Mouse (Mus musculus): ENCODE results near the gene Hoxa6. TPM values are rescaled to one million over a fixed set of nuclear protein-coding genes. Genes with fewer than 3 reads are reported as not detected.
A peak's percentile ranks its signal among the peaks of the same experiment; 100 is the strongest.

The Hoxa6 gene
- total and polyA plus RNA-seq, 2 experiments, result not detected

- Histone ChIP-seq H3K27me3 (ENCODE audit: control insufficient read depth, insufficient read depth, low read length) (peaks cover 13% of the 10 kb centered on the region; the same call in 1 of the 2 replicates), H3K4me3 (ENCODE audit: insufficient read depth, low read depth, low read length) (peak overlapping the region; percentile 20; the same call in 1 of the 2 replicates), H3K79me2 (ENCODE audit: control insufficient read depth, insufficient read depth, low read length) (no peaks in the 10 kb centered on the region), H3K9ac (ENCODE audit: low read depth, low read length) (peak overlapping the region; percentile 47), H3K27ac (replicated peaks; ENCODE audit: insufficient read depth, low read depth, low read length) (peak overlapping the region; percentile 30), H3K36me3 (ENCODE audit: control insufficient read depth, insufficient read depth, low read length) (no peaks in the 10 kb centered on the region), H3K4me1 (ENCODE audit: control insufficient read depth, insufficient read depth, low read length) (no peaks in the 10 kb centered on the region; the same call in 1 of the 2 replicates)
- no peak for DNase-seq (ENCODE audit: extremely low read depth, low read depth, low spot score)
- no peak for TF ChIP-seq CTCF (IDR thresholded peaks at IDR 0.05; ENCODE audit: low read depth, low read length)
- no peak for TF ChIP-seq POLR2A (IDR thresholded peaks at IDR 0.05; ENCODE audit: extremely low read depth, insufficient read depth, low read length)
- 18% methylated on average over 16 of the region's 16 CpGs for WGBS
Observed at GRCm38 (mm10) chr6:52169499-52170165, 38.9 kb downstream of the Hoxa6 start.

- H3K4me3 ChIP-seq (ENCODE audit: insufficient read depth, low read depth, low read length), result peak overlapping the region; percentile 24; the same call in 1 of the 2 replicates
- peaks cover 19% of the 10 kb centered on the region; the same call in 1 of the 2 replicates for H3K27me3 ChIP-seq (ENCODE audit: control insufficient read depth, insufficient read depth, low read length)
- H3K36me3 ChIP-seq (ENCODE audit: control insufficient read depth, insufficient read depth, low read length), result no peaks in the 10 kb centered on the region
- no peak for TF ChIP-seq CTCF (IDR thresholded peaks at IDR 0.05; ENCODE audit: low read depth, low read length)
- TF ChIP-seq POLR2A (IDR thresholded peaks at IDR 0.05; ENCODE audit: extremely low read depth, insufficient read depth, low read length), result no peak
- no peaks in the 10 kb centered on the region for H3K79me2 ChIP-seq (ENCODE audit: control insufficient read depth, insufficient read depth, low read length)
- H3K4me1 ChIP-seq (ENCODE audit: control insufficient read depth, insufficient read depth, low read length), result no peaks in the 10 kb centered on the region; the same call in 1 of the 2 replicates
- peak overlapping the region; percentile 55; the same call in 1 of the 2 replicates for H3K9ac ChIP-seq (ENCODE audit: low read depth, low read length)
- no peak overlapping the region; the same call in 1 of the 2 replicates for H3K27ac ChIP-seq (replicated peaks; ENCODE audit: insufficient read depth, low read depth, low read length)
- DNase-seq (ENCODE audit: extremely low read depth, low read depth, low spot score), result no peak
- WGBS, result 7% methylated on average over 42 of the region's 42 CpGs
Observed at GRCm38 (mm10) chr6:52168191-52169055, 40.1 kb downstream of the Hoxa6 start.

- TF ChIP-seq CTCF (IDR thresholded peaks at IDR 0.05; ENCODE audit: low read depth, low read length) (no peak), POLR2A (IDR thresholded peaks at IDR 0.05; ENCODE audit: extremely low read depth, insufficient read depth, low read length) (no peak)
- no peaks in the 10 kb centered on the region for H3K36me3 ChIP-seq (ENCODE audit: control insufficient read depth, insufficient read depth, low read length)
- no peaks in the 10 kb centered on the region; the same call in 1 of the 2 replicates for H3K4me1 ChIP-seq (ENCODE audit: control insufficient read depth, insufficient read depth, low read length)
- DNase-seq (ENCODE audit: extremely low read depth, low read depth, low spot score), result no peak
- H3K27me3 ChIP-seq (ENCODE audit: control insufficient read depth, insufficient read depth, low read length), result peaks cover 22% of the 10 kb centered on the region; the same call in 1 of the 2 replicates
- WGBS, result 20% methylated on average over 14 of the region's 14 CpGs
- H3K27ac ChIP-seq (replicated peaks; ENCODE audit: insufficient read depth, low read depth, low read length), result 0 out of 2 replicates have a peak overlapping the region, but pooled peaks have one; percentile 12
- no peak overlapping the region for H3K9ac ChIP-seq (ENCODE audit: low read depth, low read length)
- no peaks in the 10 kb centered on the region for H3K79me2 ChIP-seq (ENCODE audit: control insufficient read depth, insufficient read depth, low read length)
- H3K4me3 ChIP-seq (ENCODE audit: insufficient read depth, low read depth, low read length), result no peak overlapping the region
Observed at GRCm38 (mm10) chr6:52167736-52168161, 40.8 kb downstream of the Hoxa6 start.

GRCm38 (mm10) chr6:52167176-52167575 lies 41.3 kb downstream of the Hoxa6 start:
- Histone ChIP-seq H3K27me3 (ENCODE audit: control insufficient read depth, insufficient read depth, low read length) (peaks cover 22% of the 10 kb centered on the region; the same call in 1 of the 2 replicates), H3K27ac (replicated peaks; ENCODE audit: insufficient read depth, low read depth, low read length) (peak overlapping the region; percentile 48; the same call in 1 of the 2 replicates), H3K36me3 (ENCODE audit: control insufficient read depth, insufficient read depth, low read length) (no peaks in the 10 kb centered on the region), H3K4me1 (ENCODE audit: control insufficient read depth, insufficient read depth, low read length) (no peaks in the 10 kb centered on the region; the same call in 1 of the 2 replicates), H3K4me3 (ENCODE audit: insufficient read depth, low read depth, low read length) (no peak overlapping the region), H3K79me2 (ENCODE audit: control insufficient read depth, insufficient read depth, low read length) (no peaks in the 10 kb centered on the region), H3K9ac (ENCODE audit: low read depth, low read length) (0 out of 2 replicates have a peak overlapping the region, but pooled peaks have one; percentile 51)
- DNase-seq (ENCODE audit: extremely low read depth, low read depth, low spot score), result no peak
- WGBS, result 24% methylated on average over 1 of the region's 1 CpGs
- TF ChIP-seq CTCF (IDR thresholded peaks at IDR 0.05; ENCODE audit: low read depth, low read length) (no peak), POLR2A (IDR thresholded peaks at IDR 0.05; ENCODE audit: extremely low read depth, insufficient read depth, low read length) (no peak)

GRCm38 (mm10) chr6:52166431-52167077 lies 42.0 kb downstream of the Hoxa6 start:
- no peak for TF ChIP-seq CTCF (IDR thresholded peaks at IDR 0.05; ENCODE audit: low read depth, low read length)
- no peak for DNase-seq (ENCODE audit: extremely low read depth, low read depth, low spot score)
- peak overlapping the region; percentile 51; the same call in 1 of the 2 replicates for H3K9ac ChIP-seq (ENCODE audit: low read depth, low read length)
- H3K79me2 ChIP-seq (ENCODE audit: control insufficient read depth, insufficient read depth, low read length), result no peaks in the 10 kb centered on the region
- WGBS, result 9% methylated on average over 4 of the region's 4 CpGs
- H3K4me1 ChIP-seq (ENCODE audit: control insufficient read depth, insufficient read depth, low read length), result no peaks in the 10 kb centered on the region; the same call in 1 of the 2 replicates
- peaks cover 22% of the 10 kb centered on the region; the same call in 1 of the 2 replicates for H3K27me3 ChIP-seq (ENCODE audit: control insufficient read depth, insufficient read depth, low read length)
- peak overlapping the region; percentile 48; the same call in 1 of the 2 replicates for H3K27ac ChIP-seq (replicated peaks; ENCODE audit: insufficient read depth, low read depth, low read length)
- H3K4me3 ChIP-seq (ENCODE audit: insufficient read depth, low read depth, low read length), result no peak overlapping the region
- H3K36me3 ChIP-seq (ENCODE audit: control insufficient read depth, insufficient read depth, low read length), result no peaks in the 10 kb centered on the region
